In genomic region chr13:57232906-57233305, GRCm38 (mm10) we compare ENCODE assay signal across 26 mouse cellular contexts.
"Had no signal": no experiment of that assay in that cellular context is flagged by ENCODE, and none has a peak within 500 bp of the region (broad histone marks: within the 10 kb centered on the region; RNA-seq: fewer than 3 reads in every experiment).

No protein-coding gene starts in this region.

- H3K4me1 ChIP-seq: liver, embryonic 13.5 days; liver, embryonic 15.5 days had no signal

- H3K9ac ChIP-seq: heart, embryonic 12.5 days; hindbrain, embryonic 12.5 days; hindbrain, embryonic 14.5 days; kidney, embryonic 15.5 days; limb, embryonic 12.5 days; liver, embryonic 13.5 days; liver, embryonic 15.5 days; liver, postnatal 0 days had no signal

- DNase-seq: gastrocnemius, adult 2 months; gastrocnemius, postnatal 10 days; gastrocnemius, postnatal 25 days; heart, adult 2 months; heart, postnatal 10 days; heart, postnatal 4 days; kidney, adult 11 months; kidney, adult 2 months; kidney, adult 9 months; kidney, postnatal 14 days; kidney, postnatal 36 days; layer of hippocampus, adult 9-11 months; layer of hippocampus, postnatal 36 days; liver; liver, embryonic 13.5 days; liver, postnatal 0 days had no signal

- H3K4me3 ChIP-seq: gastrocnemius, adult 2 months; heart, adult 2 months; heart, embryonic 10.5 days; heart, embryonic 12.5 days; hindbrain, embryonic 10.5 days; hindbrain, embryonic 12.5 days; kidney, embryonic 15.5 days; limb, embryonic 10.5 days; limb, embryonic 12.5 days; liver, embryonic 13.5 days; liver, embryonic 15.5 days had no signal

- H3K36me3 ChIP-seq: heart, embryonic 10.5 days; heart, embryonic 12.5 days; hindbrain, embryonic 10.5 days; hindbrain, embryonic 12.5 days; kidney, embryonic 15.5 days; limb, embryonic 10.5 days; limb, embryonic 12.5 days; liver, embryonic 13.5 days; liver, embryonic 15.5 days had no signal

- H3K27ac ChIP-seq: gastrocnemius, adult 2 months; heart, adult 2 months; heart, embryonic 10.5 days; hindbrain, embryonic 10.5 days; hindbrain, embryonic 12.5 days; hindbrain, embryonic 14.5 days; kidney, embryonic 15.5 days; kidney, postnatal 0 days; limb, embryonic 10.5 days; limb, embryonic 12.5 days; liver, embryonic 13.5 days; liver, embryonic 15.5 days had no signal

- H3K9me3 ChIP-seq: heart, embryonic 10.5 days; heart, embryonic 12.5 days; hindbrain, embryonic 10.5 days; hindbrain, embryonic 12.5 days; kidney, embryonic 15.5 days; limb, embryonic 10.5 days; limb, embryonic 12.5 days; liver, embryonic 13.5 days; liver, embryonic 15.5 days had no signal
